Mouse (Mus musculus): Measurements from ENCODE around the gene Prdx5. TPM values are rescaled to one million over a fixed set of nuclear protein-coding genes. Genes with fewer than 3 reads are reported as not detected.

Prdx5 gene
- total RNA-seq (2021), result 100 to 1,000 TPM; 651 to 766 TPM
- polyA plus RNA-seq (2012; rRNA removed), result 411 and 490 TPM in 2 replicates
- long read RNA-seq, transcript Prdx5-203 (5 exons, 755 nt), result minor isoform, 19 of 295 reads
- long read RNA-seq, transcript Prdx5-201 (6 exons, 1,262 nt), result major isoform, 263 of 295 reads
- long read RNA-seq, partial matches to known transcripts, result 6 of 295 reads
- long read RNA-seq, other reads (novel, unspliced or antisense), result 7 of 295 reads

GRCm38 (mm10) chr19:6909507-6910289 is at the start of gene Prdx5, which contains the start of gene Trmt112:
TSS of gene Prdx5 (minus strand) at chr19:6910106.
TSS of gene Trmt112 (plus strand) at chr19:6909698.
- under 1% methylated on average over 65 of the region's 65 CpGs for WGBS
- Histone ChIP-seq H3K36me3 (ENCODE audit: control insufficient read depth, insufficient read depth, low read length) (no peaks in the 10 kb centered on the region), H3K4me3 (peak within 1 kb of the TSS; percentile 84), H3K27ac (peak within 1 kb of the TSS; percentile 99), H3K79me2 (replicated peaks; ENCODE audit: control insufficient read depth, insufficient read depth, low read length) (no peaks in the 10 kb centered on the region; the same call in 1 of the 2 replicates), H3K9ac (ENCODE audit: low read depth, low read length) (peak within 1 kb of the TSS; percentile 66), H3K4me1 (ENCODE audit: control insufficient read depth, insufficient read depth, low read length) (peaks cover 8% of the 10 kb centered on the region), H3K27me3 (ENCODE audit: control insufficient read depth, insufficient read depth, low read length) (no peaks in the 10 kb centered on the region)
- peak; percentile 90 to 94 for DNase-seq
- intact Hi-C loops (cut with DNase I), result loop anchor here (1.0 to 2.0 kb wide), 2 partner anchors 11 to 71 kb away; no protein-coding TSS in a partner anchor
- TF ChIP-seq CTCF (IDR thresholded peaks at IDR 0.05), result peak; percentile 14; the same call in 1 of the 2 replicates
- TF ChIP-seq EP300 (IDR thresholded peaks at IDR 0.05; ENCODE audit: insufficient read depth, low read depth, low read length), result peak; percentile 75; the same call in 1 of the 2 replicates
- peak; percentile 89 for TF ChIP-seq POLR2A (IDR thresholded peaks at IDR 0.05; ENCODE audit: insufficient read depth, low read depth, low read length)

GRCm38 (mm10) chr19:6956461-6956860 is 46.6 kb upstream of the Prdx5 start:
- intact Hi-C loops (cut with DNase I), result no loop called here
- Histone ChIP-seq H3K27me3 (ENCODE audit: control insufficient read depth, insufficient read depth, low read length) (no peaks in the 10 kb centered on the region), H3K9ac (ENCODE audit: low read depth, low read length) (no peak overlapping the region), H3K79me2 (replicated peaks; ENCODE audit: control insufficient read depth, insufficient read depth, low read length) (no peaks in the 10 kb centered on the region), H3K36me3 (ENCODE audit: control insufficient read depth, insufficient read depth, low read length) (no peaks in the 10 kb centered on the region), H3K4me3 (no peak overlapping the region), H3K27ac (no peak overlapping the region), H3K4me1 (ENCODE audit: control insufficient read depth, insufficient read depth, low read length) (peaks cover 7% of the 10 kb centered on the region)
- no peak for TF ChIP-seq EP300 (IDR thresholded peaks at IDR 0.05; ENCODE audit: insufficient read depth, low read depth, low read length)
- TF ChIP-seq CTCF (IDR thresholded peaks at IDR 0.05), result no peak
- 81% methylated on average over 10 of the region's 10 CpGs for WGBS
- DNase-seq, result no peak

GRCm38 (mm10) chr19:6955424-6955823 is 45.5 kb upstream of the Prdx5 start:
- H3K4me1 ChIP-seq (ENCODE audit: control insufficient read depth, insufficient read depth, low read length), result peaks cover 7% of the 10 kb centered on the region
- intact Hi-C loops (cut with DNase I), result no loop called here
- TF ChIP-seq EP300 (IDR thresholded peaks at IDR 0.05; ENCODE audit: insufficient read depth, low read depth, low read length), result 0 out of 2 replicates have a peak, but pooled peaks have one; percentile 29
- TF ChIP-seq CTCF (IDR thresholded peaks at IDR 0.05), result peak; percentile 22
- TF ChIP-seq POLR2A (IDR thresholded peaks at IDR 0.05; ENCODE audit: insufficient read depth, low read depth, low read length), result no peak
- H3K36me3 ChIP-seq (ENCODE audit: control insufficient read depth, insufficient read depth, low read length), result no peaks in the 10 kb centered on the region
- DNase-seq, result peak in 1 of 2 experiments; percentile 49
- WGBS, result 64% methylated on average over 7 of the region's 7 CpGs
- H3K9ac ChIP-seq (ENCODE audit: low read depth, low read length), result no peak overlapping the region
- no peaks in the 10 kb centered on the region for H3K79me2 ChIP-seq (replicated peaks; ENCODE audit: control insufficient read depth, insufficient read depth, low read length)
- H3K4me3 ChIP-seq, result no peak overlapping the region
- peak overlapping the region; percentile 7; the same call in 1 of the 2 replicates for H3K27ac ChIP-seq
- no peaks in the 10 kb centered on the region for H3K27me3 ChIP-seq (ENCODE audit: control insufficient read depth, insufficient read depth, low read length)

GRCm38 (mm10) chr19:6954046-6954445 is 44.1 kb upstream of the Prdx5 start:
- Histone ChIP-seq H3K27me3 (ENCODE audit: control insufficient read depth, insufficient read depth, low read length) (no peaks in the 10 kb centered on the region), H3K4me3 (no peak overlapping the region), H3K36me3 (ENCODE audit: control insufficient read depth, insufficient read depth, low read length) (no peaks in the 10 kb centered on the region), H3K27ac (no peak overlapping the region), H3K79me2 (replicated peaks; ENCODE audit: control insufficient read depth, insufficient read depth, low read length) (no peaks in the 10 kb centered on the region), H3K4me1 (ENCODE audit: control insufficient read depth, insufficient read depth, low read length) (peaks cover 7% of the 10 kb centered on the region), H3K9ac (ENCODE audit: low read depth, low read length) (no peak overlapping the region)
- intact Hi-C loops (cut with DNase I), result no loop called here
- no peak for TF ChIP-seq POLR2A (IDR thresholded peaks at IDR 0.05; ENCODE audit: insufficient read depth, low read depth, low read length)
- no peak for TF ChIP-seq EP300 (IDR thresholded peaks at IDR 0.05; ENCODE audit: insufficient read depth, low read depth, low read length)
- TF ChIP-seq CTCF (IDR thresholded peaks at IDR 0.05), result peak; percentile 58
- DNase-seq, result peak; percentile 54 to 60
- 40% methylated on average over 9 of the region's 9 CpGs for WGBS

- peak overlapping the region; percentile 97 for H3K27ac ChIP-seq
- peaks cover 7% of the 10 kb centered on the region for H3K4me1 ChIP-seq (ENCODE audit: control insufficient read depth, insufficient read depth, low read length)
- no peaks in the 10 kb centered on the region for H3K27me3 ChIP-seq (ENCODE audit: control insufficient read depth, insufficient read depth, low read length)
- WGBS, result 5% methylated on average over 3 of the region's 3 CpGs
- intact Hi-C loops (cut with DNase I), result loop anchor here (1.0 to 2.0 kb wide), 2 partner anchors 14 to 16 kb away; no protein-coding TSS in a partner anchor
- H3K9ac ChIP-seq (ENCODE audit: low read depth, low read length), result peak overlapping the region; percentile 69
- TF ChIP-seq CTCF (IDR thresholded peaks at IDR 0.05), result no peak
- TF ChIP-seq POLR2A (IDR thresholded peaks at IDR 0.05; ENCODE audit: insufficient read depth, low read depth, low read length), result peak; percentile 83
- TF ChIP-seq EP300 (IDR thresholded peaks at IDR 0.05; ENCODE audit: insufficient read depth, low read depth, low read length), result peak; percentile 5; the same call in 1 of the 2 replicates
- no peaks in the 10 kb centered on the region for H3K79me2 ChIP-seq (replicated peaks; ENCODE audit: control insufficient read depth, insufficient read depth, low read length)
- DNase-seq, result peak; percentile 65 to 75
- H3K36me3 ChIP-seq (ENCODE audit: control insufficient read depth, insufficient read depth, low read length), result no peaks in the 10 kb centered on the region
- H3K4me3 ChIP-seq, result peak overlapping the region; percentile 67
These were observed 42.8 kb upstream of the Prdx5 start for GRCm38 (mm10) chr19:6952712-6953037.

All from heart, adult 2 months (tissue).